Mouse (Mus musculus): ENCODE data around the gene Nudt15.

GRCm38 (mm10) chr14:73502591-73503184, 45.4 kb downstream of the Nudt15 start:
- no peak for TF ChIP-seq CTCF (IDR thresholded peaks at IDR 0.05; ENCODE audit: extremely low read depth, insufficient read length, insufficient replicate concordance, low read depth, low read length)
- no peak for TF ChIP-seq POLR2A (IDR thresholded peaks at IDR 0.05; ENCODE audit: low read depth, low read length)

All from small intestine, adult 2 months (tissue).